Mouse (Mus musculus): ENCODE results near the gene Dhx34.

GRCm38 (mm10) chr7:16198540-16198939 is 23.3 kb downstream of the Dhx34 start:
- TF ChIP-seq CTCF (IDR thresholded peaks at IDR 0.05; ENCODE audit: low read depth): no peak
- no peak for TF ChIP-seq EP300 (IDR thresholded peaks at IDR 0.05; ENCODE audit: low read depth)
